Mouse (Mus musculus) limb, embryonic 14.5 days (tissue): ENCODE data around the gene Tmem239. TPM values are rescaled to one million over a fixed set of nuclear protein-coding genes. Genes with fewer than 3 reads are reported as not detected.

Source experiments
- ATAC-seq: fragments of 200-750 bp; cut with Nextera tagmentation; 2 replicates; pipeline ENCODE4 v1.8.0; 2017; ENCODE audit warnings: low read depth, moderate number of reproducible peaks, moderate TSS enrichment; ENCODE audit not compliant: low FRiP score
- DNase-seq: peaks from one replicate; pipeline ENCODE4 v3.0.0-alpha.2; 2015; ENCODE audit warnings: low spot score
- H3K27ac ChIP-seq: fragments of 300-500 bp; sonication (generic); replicated peaks from 2 replicates; pipeline ENCODE4 v1.5.1; 2014; ENCODE audit warnings: low read depth, mild to moderate bottlenecking, low read length, moderate library complexity, mixed read lengths
- H3K27me3 ChIP-seq: fragments of 300-500 bp; sonication (generic); 2 replicates; pipeline ENCODE4 v1.6.1; 2014; ENCODE audit warnings: low read length, mixed read lengths; ENCODE audit not compliant: control insufficient read depth, insufficient read depth
- H3K36me3 ChIP-seq: fragments of 300-500 bp; sonication (generic); 2 replicates; pipeline ENCODE4 v1.6.1; 2014; ENCODE audit warnings: mild to moderate bottlenecking, low read length, moderate library complexity, mixed read lengths; ENCODE audit not compliant: control insufficient read depth, insufficient read depth
- H3K4me1 ChIP-seq: fragments of 300-500 bp; sonication (generic); 2 replicates; pipeline ENCODE4 v1.6.1; 2014; ENCODE audit warnings: antibody characterized with exemption, low read length, mixed read lengths; ENCODE audit not compliant: control insufficient read depth, insufficient read depth
- H3K4me2 ChIP-seq: fragments of 300-500 bp; sonication (generic); replicated peaks from 2 replicates; pipeline ENCODE4 v1.6.1; 2014; ENCODE audit warnings: low read depth, mild to moderate bottlenecking, low read length, moderate library complexity; ENCODE audit not compliant: severe bottlenecking
- H3K4me3 ChIP-seq: fragments of 300-500 bp; sonication (generic); replicated peaks from 2 replicates; pipeline ENCODE4 v1.5.1; 2014; ENCODE audit warnings: low read length
- H3K9ac ChIP-seq: fragments of 300-500 bp; sonication (generic); 2 replicates; pipeline ENCODE4 v1.6.1; 2014; ENCODE audit warnings: mild to moderate bottlenecking, low read depth, low read length, moderate library complexity; ENCODE audit not compliant: severe bottlenecking
- H3K9me3 ChIP-seq: fragments of 300-500 bp; sonication (generic); 2 replicates; pipeline ENCODE4 v1.6.1; 2016; ENCODE audit warnings: low read length; ENCODE audit not compliant: control insufficient read depth
- POLR2A ChIP-seq: fragments of 200-500 bp; IDR thresholded peaks from 2 replicates; pipeline ENCODE4 v1.8.0; 2012; ENCODE audit warnings: inconsistent platforms, mild to moderate bottlenecking, moderate library complexity, borderline replicate concordance; ENCODE audit not compliant: insufficient read depth, insufficient read length; ENCODE audit errors: extremely low read depth
- WGBS: fragments of 180-500 bp; shearing (Covaris S2); extraction: QIAGEN DNeasy Blood & Tissue Kit; methylation state at CpG from one replicate; pipeline ENCODE4 v1.1.7; 2014; 5-methylcytosine and 5-hydroxymethylcytosine counted together
- polyA plus RNA-seq, 2 experiments: library from polyadenylated mRNA; depleted of rRNA in 1 of 2; stranded (reverse) in 1 of 2; unstranded in 1 of 2; fragments of >200 nt; fragmentation: Nextera tagmentation in 1 of 2; extraction: Ambion mirVana in 1 of 2; gene quantifications; 2 replicates each; pipeline versions ENCODE4 v1.2.1 to v1.2.3; 2012 to 2014

The Tmem239 gene
- polyA plus RNA-seq, 2 experiments: not detected

- H3K27me3 ChIP-seq: no peaks in the 10 kb centered on the region
- H3K4me2 ChIP-seq: no peak overlapping the region
- 77% methylated on average over 2 of the region's 2 CpGs for WGBS
- no peaks in the 10 kb centered on the region for H3K9me3 ChIP-seq
- no peak for TF ChIP-seq POLR2A
- no peak overlapping the region for H3K27ac ChIP-seq
- DNase-seq (no peak), ATAC-seq (no peak)
- no peaks in the 10 kb centered on the region for H3K4me1 ChIP-seq
- no peak overlapping the region for H3K4me3 ChIP-seq
- peaks cover 35% of the 10 kb centered on the region for H3K36me3 ChIP-seq
- H3K9ac ChIP-seq: no peak overlapping the region
Measured at GRCm38 (mm10) chr2:130388796-130389195, 17.5 kb upstream of the Tmem239 start.

- Histone ChIP-seq H3K4me1 (peaks cover 2% of the 10 kb centered on the region; the same call in 1 of the 2 replicates), H3K27ac (no peak overlapping the region), H3K9ac (no peak overlapping the region), H3K9me3 (no peaks in the 10 kb centered on the region), H3K27me3 (no peaks in the 10 kb centered on the region), H3K4me2 (no peak overlapping the region), H3K4me3 (no peak overlapping the region), H3K36me3 (peaks cover 54% of the 10 kb centered on the region)
- TF ChIP-seq POLR2A: no peak
- 83% methylated on average over 11 of the region's 11 CpGs for WGBS
- ATAC-seq: no peak
- DNase-seq: no peak
Measured at GRCm38 (mm10) chr2:130390993-130391625, 15.2 kb upstream of the Tmem239 start.

GRCm38 (mm10) chr2:130392836-130393235, 13.4 kb upstream of the Tmem239 start:
- no peaks in the 10 kb centered on the region for H3K9me3 ChIP-seq
- no peak overlapping the region for H3K4me3 ChIP-seq
- TF ChIP-seq POLR2A: no peak
- no peaks in the 10 kb centered on the region for H3K27me3 ChIP-seq
- no peak for DNase-seq
- WGBS: 83% methylated on average over 3 of the region's 3 CpGs
- no peak overlapping the region for H3K27ac ChIP-seq
- H3K9ac ChIP-seq: no peak overlapping the region
- peaks cover 54% of the 10 kb centered on the region for H3K36me3 ChIP-seq
- H3K4me2 ChIP-seq: no peak overlapping the region
- no peak for ATAC-seq
- peaks cover 14% of the 10 kb centered on the region for H3K4me1 ChIP-seq

GRCm38 (mm10) chr2:130395696-130396095, 10.6 kb upstream of the Tmem239 start:
- no peaks in the 10 kb centered on the region for H3K9me3 ChIP-seq
- peaks cover 49% of the 10 kb centered on the region for H3K36me3 ChIP-seq
- WGBS: 95% methylated on average over 11 of the region's 11 CpGs
- ATAC-seq (no peak), DNase-seq (no peak)
- H3K27ac ChIP-seq: no peak overlapping the region
- TF ChIP-seq POLR2A: no peak
- no peak overlapping the region for H3K9ac ChIP-seq
- H3K4me1 ChIP-seq: peaks cover 23% of the 10 kb centered on the region
- H3K4me2 ChIP-seq: no peak overlapping the region
- no peak overlapping the region for H3K4me3 ChIP-seq
- no peaks in the 10 kb centered on the region for H3K27me3 ChIP-seq

- H3K9me3 ChIP-seq: no peaks in the 10 kb centered on the region
- ATAC-seq (peak; percentile 93), DNase-seq (peak; percentile 57)
- WGBS: 0% methylated on average over 37 of the region's 53 CpGs
- TF ChIP-seq POLR2A: 0 out of 2 replicates have a peak, but pooled peaks have one; percentile 47
- peaks cover 26% of the 10 kb centered on the region for H3K4me1 ChIP-seq
- peak within 1 kb of the TSS; percentile 88 for H3K27ac ChIP-seq
- H3K27me3 ChIP-seq: no peaks in the 10 kb centered on the region
- H3K9ac ChIP-seq: peak within 1 kb of the TSS; percentile 83
- peak within 1 kb of the TSS; percentile 84 for H3K4me2 ChIP-seq
- H3K36me3 ChIP-seq: peaks cover 34% of the 10 kb centered on the region
- peak within 1 kb of the TSS; percentile 73 for H3K4me3 ChIP-seq
Measured at GRCm38 (mm10) chr2:130397186-130397985, 8.9 kb upstream of the Tmem239 start, which contains the start of gene Cpxm1. Cpxm1 (minus strand) TSS chr2:130397574.
